Mouse (Mus musculus) kidney, embryonic 14.5 days (tissue): Measurements from ENCODE around the gene Tex19.1. TPM values are rescaled to one million over a fixed set of nuclear protein-coding genes. Genes with fewer than 3 reads are reported as not detected.

Experiments
- polyA plus RNA-seq: library from polyadenylated mRNA; unstranded; fragments of >200 nt; fragmentation: Nextera tagmentation; extraction: Ambion mirVana; gene quantifications from 2 replicates; pipeline ENCODE4 v1.2.1, GENCODE M21; 2014

Gene Tex19.1
- polyA plus RNA-seq, 1 experiment from 2014 or later: not detected

Other genes starting within 250 kb of the Tex19.1 start
- 5.0 and 9.2 TPM in 2 replicates for gene Ccdc57, start 213.3 kb upstream of the Tex19.1 start, polyA plus RNA-seq
- gene Slc16a3, start 197.7 kb upstream of the Tex19.1 start, polyA plus RNA-seq: 21.8 and 21.9 TPM in 2 replicates
- 49.8 and 78.9 TPM in 2 replicates for gene Csnk1d, start 154.8 kb upstream of the Tex19.1 start, polyA plus RNA-seq
- not detected in 2 replicates for gene Cd7, start 106.7 kb upstream of the Tex19.1 start, polyA plus RNA-seq
- not detected in 2 replicates for gene Sectm1b, start 82.6 kb upstream of the Tex19.1 start, polyA plus RNA-seq
- 0.22 and 0.26 TPM in 2 replicates for gene Sectm1a, start 64.9 kb upstream of the Tex19.1 start, polyA plus RNA-seq
- gene Tex19.2, start 27.5 kb upstream of the Tex19.1 start, polyA plus RNA-seq: not detected in 2 replicates
- gene Uts2r, start 14.1 kb downstream of the Tex19.1 start, polyA plus RNA-seq: not detected in 2 replicates
- 10.1 and 10.3 TPM in 2 replicates for gene Hexdc, start 58.3 kb downstream of the Tex19.1 start, polyA plus RNA-seq
- 28.5 and 31.3 TPM in 2 replicates for gene Ogfod3, start 58.6 kb downstream of the Tex19.1 start, polyA plus RNA-seq
- gene Cybc1, start 83.2 kb downstream of the Tex19.1 start, polyA plus RNA-seq: 24.5 and 33.0 TPM in 2 replicates
- gene Narf, start 91.1 kb downstream of the Tex19.1 start, polyA plus RNA-seq: 27.5 and 53.1 TPM in 2 replicates
- 10.5 and 10.8 TPM in 2 replicates for gene Foxk2, start 113.8 kb downstream of the Tex19.1 start, polyA plus RNA-seq
- gene Wdr45b, start 208.3 kb downstream of the Tex19.1 start, polyA plus RNA-seq: 84.5 and 101 TPM in 2 replicates
- gene Rab40b, start 242.1 kb downstream of the Tex19.1 start, polyA plus RNA-seq: 3.2 and 4.3 TPM in 2 replicates